Mouse (Mus musculus): ENCODE data around the gene Banf2. TPM values are rescaled to one million over a fixed set of nuclear protein-coding genes. Genes with fewer than 3 reads are reported as not detected.

Gene Banf2
- polyA plus RNA-seq, 1 experiment = not detected

DNA sequence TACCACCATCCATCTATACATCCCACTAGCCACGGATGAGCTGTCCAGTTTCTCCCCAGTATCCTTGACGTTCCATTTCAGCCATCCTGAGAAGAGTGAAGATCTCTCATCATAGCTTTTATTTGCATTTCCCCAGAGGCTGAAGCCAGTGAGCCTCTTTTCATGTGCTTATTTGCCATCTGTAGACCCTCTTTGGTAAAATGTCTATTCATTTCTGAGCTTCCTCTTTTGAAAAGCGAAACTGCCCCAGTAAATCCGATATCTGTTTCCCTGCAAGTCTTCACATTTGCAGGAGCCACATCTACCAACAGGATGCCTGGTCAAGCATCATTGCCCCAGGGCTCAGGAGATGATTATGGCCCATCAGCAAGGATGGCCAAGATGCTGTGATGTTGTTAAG is 59.9 kb downstream of the Banf2 start:
- Histone ChIP-seq H3K36me3 (ENCODE audit: control insufficient read depth, insufficient read depth, low read length, poor library complexity, severe bottlenecking) (no peaks in the 10 kb centered on the region), H3K27ac (ENCODE audit: insufficient read depth, low read length) (no peak overlapping the region), H3K9me3 (replicated peaks; ENCODE audit: control insufficient read depth, insufficient read depth, low read length, poor library complexity, severe bottlenecking) (peaks cover 13% of the 10 kb centered on the region), H3K27me3 (ENCODE audit: control insufficient read depth, insufficient read depth, low read length, poor library complexity, severe bottlenecking) (no peaks in the 10 kb centered on the region), H3K4me3 (ENCODE audit: low read depth, low read length) (no peak overlapping the region), H3K9ac (ENCODE audit: low read depth, poor library complexity, severe bottlenecking) (no peak overlapping the region), H3K4me1 (ENCODE audit: control insufficient read depth, insufficient read depth, low read length) (no peaks in the 10 kb centered on the region)
- no peak for TF ChIP-seq EP300 (IDR thresholded peaks at IDR 0.05; ENCODE audit: insufficient read depth, low read depth, low read length)
- TF ChIP-seq CTCF (IDR thresholded peaks at IDR 0.05; ENCODE audit: low read depth, low read length) = no peak
- no peak for TF ChIP-seq POLR2A (IDR thresholded peaks at IDR 0.05; ENCODE audit: insufficient read depth, low read length)

- no peak overlapping the region for H3K9ac ChIP-seq (ENCODE audit: low read depth, poor library complexity, severe bottlenecking)
- no peak overlapping the region for H3K27ac ChIP-seq (ENCODE audit: insufficient read depth, low read length)
- TF ChIP-seq CTCF (IDR thresholded peaks at IDR 0.05; ENCODE audit: low read depth, low read length) (no peak), POLR2A (IDR thresholded peaks at IDR 0.05; ENCODE audit: insufficient read depth, low read length) (no peak), EP300 (IDR thresholded peaks at IDR 0.05; ENCODE audit: insufficient read depth, low read depth, low read length) (no peak)
- H3K27me3 ChIP-seq (ENCODE audit: control insufficient read depth, insufficient read depth, low read length, poor library complexity, severe bottlenecking) = no peaks in the 10 kb centered on the region
- H3K36me3 ChIP-seq (ENCODE audit: control insufficient read depth, insufficient read depth, low read length, poor library complexity, severe bottlenecking) = no peaks in the 10 kb centered on the region
- no peaks in the 10 kb centered on the region for H3K4me1 ChIP-seq (ENCODE audit: control insufficient read depth, insufficient read depth, low read length)
- peaks cover 13% of the 10 kb centered on the region for H3K9me3 ChIP-seq (replicated peaks; ENCODE audit: control insufficient read depth, insufficient read depth, low read length, poor library complexity, severe bottlenecking)
- no peak overlapping the region for H3K4me3 ChIP-seq (ENCODE audit: low read depth, low read length)
Measured at GRCm38 (mm10) chr2:144094721-144095120, 61.9 kb downstream of the Banf2 start.

GRCm38 (mm10) chr2:144101463-144101961 is 68.7 kb downstream of the Banf2 start:
- Histone ChIP-seq H3K9me3 (replicated peaks; ENCODE audit: control insufficient read depth, insufficient read depth, low read length, poor library complexity, severe bottlenecking) (no peaks in the 10 kb centered on the region), H3K9ac (ENCODE audit: low read depth, poor library complexity, severe bottlenecking) (no peak overlapping the region), H3K4me1 (ENCODE audit: control insufficient read depth, insufficient read depth, low read length) (no peaks in the 10 kb centered on the region), H3K36me3 (ENCODE audit: control insufficient read depth, insufficient read depth, low read length, poor library complexity, severe bottlenecking) (no peaks in the 10 kb centered on the region), H3K27ac (ENCODE audit: insufficient read depth, low read length) (no peak overlapping the region), H3K27me3 (ENCODE audit: control insufficient read depth, insufficient read depth, low read length, poor library complexity, severe bottlenecking) (no peaks in the 10 kb centered on the region), H3K4me3 (ENCODE audit: low read depth, low read length) (no peak overlapping the region)
- TF ChIP-seq POLR2A (IDR thresholded peaks at IDR 0.05; ENCODE audit: insufficient read depth, low read length) = no peak
- no peak for TF ChIP-seq EP300 (IDR thresholded peaks at IDR 0.05; ENCODE audit: insufficient read depth, low read depth, low read length)
- TF ChIP-seq CTCF (IDR thresholded peaks at IDR 0.05; ENCODE audit: low read depth, low read length) = no peak

DNA sequence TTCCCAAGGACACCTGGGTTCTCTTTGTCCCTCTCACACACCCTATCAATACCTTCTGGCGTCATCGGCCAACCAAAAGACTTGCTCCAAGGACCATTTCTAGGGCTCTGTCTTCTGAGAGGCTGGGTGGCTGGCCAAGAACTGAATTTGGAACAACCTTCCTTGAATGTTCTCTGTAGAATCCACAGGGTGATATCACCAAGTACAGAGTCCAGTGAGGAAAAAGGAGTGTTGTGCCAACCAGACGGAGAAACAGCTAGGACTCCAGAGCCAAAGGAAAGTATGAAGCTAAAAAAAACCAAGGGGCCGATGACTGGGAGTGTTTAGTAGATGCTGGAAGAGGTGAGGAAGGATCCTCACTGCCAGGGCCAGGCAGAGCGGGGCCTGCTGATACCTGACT is 74.5 kb downstream of the Banf2 start:
- H3K4me1 ChIP-seq (ENCODE audit: control insufficient read depth, insufficient read depth, low read length) = peaks cover 1% of the 10 kb centered on the region
- no peaks in the 10 kb centered on the region for H3K36me3 ChIP-seq (ENCODE audit: control insufficient read depth, insufficient read depth, low read length, poor library complexity, severe bottlenecking)
- no peaks in the 10 kb centered on the region for H3K27me3 ChIP-seq (ENCODE audit: control insufficient read depth, insufficient read depth, low read length, poor library complexity, severe bottlenecking)
- no peak overlapping the region for H3K27ac ChIP-seq (ENCODE audit: insufficient read depth, low read length)
- no peaks in the 10 kb centered on the region for H3K9me3 ChIP-seq (replicated peaks; ENCODE audit: control insufficient read depth, insufficient read depth, low read length, poor library complexity, severe bottlenecking)
- TF ChIP-seq EP300 (IDR thresholded peaks at IDR 0.05; ENCODE audit: insufficient read depth, low read depth, low read length) (no peak), CTCF (IDR thresholded peaks at IDR 0.05; ENCODE audit: low read depth, low read length) (no peak), POLR2A (IDR thresholded peaks at IDR 0.05; ENCODE audit: insufficient read depth, low read length) (no peak)
- H3K4me3 ChIP-seq (ENCODE audit: low read depth, low read length) = no peak overlapping the region
- no peak overlapping the region for H3K9ac ChIP-seq (ENCODE audit: low read depth, poor library complexity, severe bottlenecking)

DNA sequence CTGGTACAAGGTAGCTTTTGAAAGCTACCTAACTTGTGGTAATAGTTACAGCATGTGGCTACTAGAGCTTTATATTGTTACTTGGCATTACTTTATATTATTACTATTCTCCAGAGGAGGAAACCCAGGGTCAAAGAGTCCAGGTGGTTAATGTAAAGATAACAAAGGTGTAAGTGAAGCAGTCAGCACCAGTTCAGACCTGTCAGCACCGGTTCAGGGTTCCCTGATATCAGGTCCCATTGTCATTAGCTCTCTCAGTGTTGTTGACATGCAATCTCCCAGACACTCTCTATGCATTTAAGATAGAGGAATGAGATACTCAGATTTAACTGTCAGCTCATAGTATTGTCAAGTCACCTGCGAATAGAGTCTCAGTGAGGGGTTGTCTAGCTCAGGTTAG is 75.0 kb downstream of the Banf2 start:
- H3K9ac ChIP-seq (ENCODE audit: low read depth, poor library complexity, severe bottlenecking) = no peak overlapping the region
- no peak overlapping the region for H3K27ac ChIP-seq (ENCODE audit: insufficient read depth, low read length)
- no peaks in the 10 kb centered on the region for H3K9me3 ChIP-seq (replicated peaks; ENCODE audit: control insufficient read depth, insufficient read depth, low read length, poor library complexity, severe bottlenecking)
- H3K4me1 ChIP-seq (ENCODE audit: control insufficient read depth, insufficient read depth, low read length) = peaks cover 1% of the 10 kb centered on the region
- H3K36me3 ChIP-seq (ENCODE audit: control insufficient read depth, insufficient read depth, low read length, poor library complexity, severe bottlenecking) = no peaks in the 10 kb centered on the region
- no peak overlapping the region for H3K4me3 ChIP-seq (ENCODE audit: low read depth, low read length)
- TF ChIP-seq EP300 (IDR thresholded peaks at IDR 0.05; ENCODE audit: insufficient read depth, low read depth, low read length) (no peak), POLR2A (IDR thresholded peaks at IDR 0.05; ENCODE audit: insufficient read depth, low read length) (no peak), CTCF (IDR thresholded peaks at IDR 0.05; ENCODE audit: low read depth, low read length) (no peak)
- no peaks in the 10 kb centered on the region for H3K27me3 ChIP-seq (ENCODE audit: control insufficient read depth, insufficient read depth, low read length, poor library complexity, severe bottlenecking)

GRCm38 (mm10) chr2:144108376-144108775 is 75.5 kb downstream of the Banf2 start:
- H3K4me3 ChIP-seq (ENCODE audit: low read depth, low read length) = no peak overlapping the region
- H3K4me1 ChIP-seq (ENCODE audit: control insufficient read depth, insufficient read depth, low read length) = peaks cover 1% of the 10 kb centered on the region
- no peak overlapping the region for H3K27ac ChIP-seq (ENCODE audit: insufficient read depth, low read length)
- H3K9ac ChIP-seq (ENCODE audit: low read depth, poor library complexity, severe bottlenecking) = no peak overlapping the region
- no peak for TF ChIP-seq POLR2A (IDR thresholded peaks at IDR 0.05; ENCODE audit: insufficient read depth, low read length)
- TF ChIP-seq EP300 (IDR thresholded peaks at IDR 0.05; ENCODE audit: insufficient read depth, low read depth, low read length) = no peak
- no peak for TF ChIP-seq CTCF (IDR thresholded peaks at IDR 0.05; ENCODE audit: low read depth, low read length)
- no peaks in the 10 kb centered on the region for H3K36me3 ChIP-seq (ENCODE audit: control insufficient read depth, insufficient read depth, low read length, poor library complexity, severe bottlenecking)
- H3K27me3 ChIP-seq (ENCODE audit: control insufficient read depth, insufficient read depth, low read length, poor library complexity, severe bottlenecking) = no peaks in the 10 kb centered on the region
- no peaks in the 10 kb centered on the region for H3K9me3 ChIP-seq (replicated peaks; ENCODE audit: control insufficient read depth, insufficient read depth, low read length, poor library complexity, severe bottlenecking)

Measured in ES-Bruce4 (cell line).